Mouse (Mus musculus) adrenal gland, adult (tissue): ENCODE data around the gene Kansl1l.

Experiments used
- DNase-seq, 2 experiments: peaks; one replicate each; pipeline ENCODE4 v3.0.0; 2022 to 2023; ENCODE audit warnings: low spot score in 1 of 2; ENCODE audit not compliant: inconsistent age in 2 of 2

Gene Kansl1l

DNA sequence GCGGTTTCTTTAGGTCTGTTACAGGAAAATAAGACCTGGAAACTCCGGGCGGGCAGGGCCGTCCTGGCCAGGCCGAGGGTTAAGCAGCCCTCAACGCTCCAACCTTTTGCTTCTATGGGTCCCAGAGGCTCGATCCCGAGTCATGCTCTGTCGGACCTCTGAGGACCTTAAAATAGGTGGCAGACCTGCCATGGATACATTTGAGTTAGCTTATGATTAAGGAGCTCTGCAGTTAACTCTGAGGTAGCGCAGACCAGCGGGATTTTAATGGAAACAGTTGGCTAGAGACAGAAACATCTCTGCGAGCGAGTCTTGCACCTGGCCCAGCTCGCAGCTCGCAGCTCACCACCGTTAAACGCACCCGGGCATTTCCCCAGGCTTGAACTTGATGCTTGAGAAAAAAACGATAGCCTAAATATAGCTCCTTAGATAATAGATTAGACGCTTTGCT is 528 bp upstream of the Kansl1l start:
- no peak for DNase-seq

- peak; percentile 92 to 97 for DNase-seq
These were observed 417 bp downstream of the Kansl1l start for GRCm38 (mm10) chr1:66816837-66817452.

DNA sequence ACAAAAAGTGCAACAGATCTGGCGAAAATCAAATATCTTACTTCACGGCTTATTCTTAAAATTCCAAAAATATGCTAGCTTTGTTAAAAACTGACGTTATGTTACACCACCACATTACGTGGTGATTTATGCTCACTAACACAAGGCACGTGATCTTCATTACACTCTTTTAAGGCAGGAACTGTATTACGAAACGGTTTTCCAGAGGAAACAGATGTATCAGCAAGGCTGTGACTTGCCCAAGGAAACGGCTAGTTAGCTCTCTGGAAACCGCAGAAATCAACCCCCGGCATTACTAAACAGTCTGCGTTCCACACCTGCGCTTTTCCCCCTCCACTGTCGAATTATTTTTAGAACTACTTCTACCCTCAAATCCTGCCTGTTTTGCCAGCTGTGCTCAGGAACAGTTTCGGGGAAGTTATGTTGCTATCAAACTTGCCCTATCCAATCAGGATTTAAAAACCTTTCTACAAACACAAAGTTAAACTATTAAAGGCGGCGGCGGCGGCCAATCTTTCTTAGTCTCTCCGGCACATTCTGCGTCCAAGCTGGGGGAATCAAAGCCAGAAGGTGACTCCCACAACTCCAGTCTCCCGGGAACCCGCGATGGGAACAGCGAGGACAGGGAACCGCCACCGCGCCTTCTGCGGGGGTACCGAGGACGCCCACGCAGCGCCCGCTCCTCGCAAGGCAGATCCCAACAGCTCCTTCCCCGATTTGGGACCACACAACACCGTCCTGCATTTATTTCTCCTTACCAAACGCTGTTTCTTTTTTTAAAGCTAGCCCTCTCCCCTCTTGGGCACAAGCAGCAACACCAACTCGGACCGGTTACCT is 1.2 kb downstream of the Kansl1l start:
- peak; percentile 74 to 94 for DNase-seq

DNA sequence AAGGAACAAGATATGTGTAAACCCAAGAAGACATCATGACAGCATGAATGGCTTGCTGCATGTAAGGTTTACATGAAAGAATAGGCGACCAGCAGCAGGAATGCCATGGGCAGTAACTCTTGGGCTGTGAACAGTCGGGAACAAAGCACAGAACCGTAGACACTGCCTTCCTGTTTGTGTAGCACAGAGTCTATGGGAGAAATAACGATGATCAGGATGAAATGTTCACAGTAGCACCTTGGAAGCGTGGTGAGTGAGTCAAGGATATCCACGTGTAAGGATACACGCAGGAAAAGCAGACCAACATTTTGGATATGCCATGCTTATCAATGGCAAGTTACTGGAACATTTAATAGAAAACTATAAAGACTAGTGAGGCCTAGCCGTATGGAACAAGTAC is 2.6 kb downstream of the Kansl1l start:
- DNase-seq = peak; percentile 24 to 72

GRCm38 (mm10) chr1:66813191-66813590 is 4.2 kb downstream of the Kansl1l start:
- no peak for DNase-seq

GRCm38 (mm10) chr1:66806821-66807220 is 10.5 kb downstream of the Kansl1l start:
- DNase-seq = peak; percentile 58 to 85

DNA sequence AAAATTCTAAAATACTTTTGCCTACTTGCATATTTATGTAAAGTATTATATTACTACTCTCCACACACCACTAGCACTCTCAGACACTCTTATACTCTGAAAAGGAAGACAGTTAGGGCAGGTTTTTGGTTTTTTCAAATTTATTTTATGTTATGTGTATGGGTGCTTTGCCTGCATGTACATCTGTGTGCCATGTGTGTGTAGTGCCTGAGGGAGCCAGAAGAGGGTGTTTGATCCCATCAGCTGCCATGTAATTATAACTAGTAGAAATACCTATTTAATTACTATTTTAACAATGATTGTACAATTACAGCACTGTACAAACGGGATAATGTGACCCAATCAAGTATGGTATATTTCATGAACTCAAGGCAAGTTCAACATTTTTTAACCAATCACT is 12.0 kb downstream of the Kansl1l start:
- no peak for DNase-seq

DNA sequence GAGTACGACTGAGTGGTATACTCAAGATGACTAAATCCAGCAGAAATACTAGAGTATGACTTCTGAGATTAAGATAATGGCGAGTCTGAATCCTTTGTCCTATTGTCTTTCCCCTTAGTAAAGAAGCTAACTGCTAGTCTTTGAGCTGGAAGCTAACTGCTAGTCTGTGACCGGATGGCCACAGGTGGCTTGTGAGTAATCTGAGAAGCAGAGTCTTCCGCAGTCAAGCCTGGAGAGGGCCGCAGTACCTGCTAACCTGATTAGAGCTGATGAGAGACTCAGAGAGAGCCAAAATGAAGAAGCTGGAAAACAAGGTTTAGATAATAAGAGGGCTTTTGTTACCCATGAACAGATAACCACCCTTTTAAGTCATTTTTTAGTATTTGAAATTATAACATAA is 12.7 kb downstream of the Kansl1l start:
- DNase-seq = no peak

DNA sequence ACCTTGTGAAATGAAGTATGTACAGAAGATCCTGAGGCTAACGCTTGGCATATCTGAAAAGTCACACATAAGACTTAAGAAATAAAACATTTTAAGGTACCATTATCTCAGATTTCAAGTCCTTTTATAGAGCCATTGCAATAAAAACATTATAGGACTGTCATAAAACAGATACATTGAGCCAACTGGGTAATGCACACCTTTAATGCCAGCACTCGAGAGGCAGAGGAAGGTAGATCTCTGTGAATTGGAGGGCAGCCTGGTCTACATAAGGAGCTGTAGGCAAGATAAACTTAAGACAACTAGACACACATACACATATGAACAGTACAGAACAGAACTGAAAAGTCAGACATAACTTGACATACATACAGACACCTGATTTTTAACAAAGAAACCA is 19.4 kb downstream of the Kansl1l start:
- no peak for DNase-seq

DNA sequence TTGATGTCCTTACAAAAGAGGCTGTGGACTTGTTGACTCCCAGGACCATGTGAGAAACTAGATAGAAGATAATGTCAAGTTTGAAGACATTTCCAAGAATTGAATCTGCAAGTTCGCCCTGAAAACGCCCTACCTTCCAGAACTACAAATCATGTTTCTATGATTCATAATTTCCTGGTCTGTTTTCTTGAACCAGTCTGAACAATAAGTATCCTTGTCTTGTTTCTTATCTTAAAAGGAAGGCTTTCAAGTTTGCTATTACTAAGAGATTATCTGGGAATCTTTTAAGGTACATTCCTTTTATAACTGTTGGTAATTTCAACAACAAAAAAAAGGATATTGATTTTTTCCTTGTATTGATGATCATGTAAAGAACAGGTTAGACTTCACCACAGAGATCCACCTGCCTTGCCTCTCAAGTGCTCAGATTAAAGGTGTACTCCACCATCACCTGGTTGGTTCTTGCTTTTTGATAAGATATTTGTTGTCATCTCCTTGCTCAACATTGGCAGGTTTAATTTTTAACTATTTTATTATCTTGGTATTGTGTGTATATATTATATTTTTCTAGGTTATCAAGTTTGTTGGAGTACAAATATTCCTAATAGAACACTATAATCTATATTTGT is 24.4 kb downstream of the Kansl1l start:
- DNase-seq = peak in 1 of 2 experiments; percentile 40

GRCm38 (mm10) chr1:66782296-66782695 is 35.1 kb downstream of the Kansl1l start:
- no peak for DNase-seq

GRCm38 (mm10) chr1:66781027-66781426 is 36.3 kb downstream of the Kansl1l start:
- peak in 1 of 2 experiments; percentile 16 for DNase-seq

GRCm38 (mm10) chr1:66778798-66779197 is 38.6 kb downstream of the Kansl1l start:
- no peak for DNase-seq

DNA sequence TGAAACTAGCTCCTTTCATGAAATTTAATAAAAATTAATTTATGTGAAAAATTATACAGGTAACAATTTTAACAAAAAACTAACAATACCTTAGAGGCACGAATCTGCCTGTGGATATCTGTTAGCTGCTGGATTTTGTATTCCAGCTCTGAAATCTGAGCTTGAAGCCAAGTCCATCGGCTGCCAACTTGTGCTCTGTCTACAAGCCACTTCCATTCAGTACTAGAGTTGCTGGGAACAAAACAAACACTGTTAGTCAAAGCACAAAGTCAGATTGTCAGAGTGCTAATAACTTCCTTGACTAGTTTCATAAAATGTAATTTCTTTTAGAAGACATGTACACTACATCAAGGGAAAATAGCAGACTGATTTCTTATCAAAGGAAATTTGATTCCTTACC is 39.5 kb downstream of the Kansl1l start:
- DNase-seq = no peak

GRCm38 (mm10) chr1:66768764-66769163 is 48.6 kb downstream of the Kansl1l start:
- no peak for DNase-seq

DNA sequence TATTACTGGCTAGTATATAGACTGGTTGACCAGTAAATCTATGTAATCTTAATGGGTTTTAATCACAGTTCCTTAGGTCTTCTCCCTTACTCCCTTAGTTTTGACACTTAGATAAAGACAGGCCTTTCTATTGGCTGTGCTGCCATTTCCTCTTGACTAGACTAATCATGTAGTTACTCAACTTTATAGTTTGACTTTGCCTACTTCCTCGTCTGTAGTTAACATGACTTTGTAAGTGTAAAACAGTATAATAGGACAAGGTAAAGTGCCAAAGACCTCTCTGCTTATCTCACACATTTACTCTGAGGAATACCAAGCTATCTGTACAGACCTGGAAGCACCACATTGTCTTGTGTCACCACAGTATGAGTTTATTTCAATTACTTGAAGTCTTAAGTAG is 86.8 kb downstream of the Kansl1l start:
- no peak for DNase-seq

GRCm38 (mm10) chr1:66712859-66713258 is 104.5 kb downstream of the Kansl1l start:
- DNase-seq = no peak

DNA sequence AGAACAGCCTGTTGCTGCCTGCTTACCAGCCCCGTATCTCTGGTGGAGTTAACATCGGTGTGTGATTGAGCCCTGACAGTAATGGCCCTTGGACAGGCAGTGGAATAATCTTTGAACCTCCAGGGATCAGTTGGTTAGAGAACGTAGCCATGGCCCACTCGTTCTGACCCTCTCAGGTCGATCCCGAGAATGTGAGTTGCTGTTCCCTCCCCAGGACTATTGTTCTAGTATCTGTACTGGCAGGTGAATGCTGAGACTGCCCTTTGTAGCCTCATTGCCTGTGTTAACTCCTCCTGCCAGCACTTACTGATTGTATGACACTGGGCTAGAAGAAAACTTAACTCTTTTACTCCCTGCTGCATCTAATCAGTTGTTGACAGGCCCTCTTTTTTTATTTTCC is 112.8 kb downstream of the Kansl1l start:
- DNase-seq = no peak

DNA sequence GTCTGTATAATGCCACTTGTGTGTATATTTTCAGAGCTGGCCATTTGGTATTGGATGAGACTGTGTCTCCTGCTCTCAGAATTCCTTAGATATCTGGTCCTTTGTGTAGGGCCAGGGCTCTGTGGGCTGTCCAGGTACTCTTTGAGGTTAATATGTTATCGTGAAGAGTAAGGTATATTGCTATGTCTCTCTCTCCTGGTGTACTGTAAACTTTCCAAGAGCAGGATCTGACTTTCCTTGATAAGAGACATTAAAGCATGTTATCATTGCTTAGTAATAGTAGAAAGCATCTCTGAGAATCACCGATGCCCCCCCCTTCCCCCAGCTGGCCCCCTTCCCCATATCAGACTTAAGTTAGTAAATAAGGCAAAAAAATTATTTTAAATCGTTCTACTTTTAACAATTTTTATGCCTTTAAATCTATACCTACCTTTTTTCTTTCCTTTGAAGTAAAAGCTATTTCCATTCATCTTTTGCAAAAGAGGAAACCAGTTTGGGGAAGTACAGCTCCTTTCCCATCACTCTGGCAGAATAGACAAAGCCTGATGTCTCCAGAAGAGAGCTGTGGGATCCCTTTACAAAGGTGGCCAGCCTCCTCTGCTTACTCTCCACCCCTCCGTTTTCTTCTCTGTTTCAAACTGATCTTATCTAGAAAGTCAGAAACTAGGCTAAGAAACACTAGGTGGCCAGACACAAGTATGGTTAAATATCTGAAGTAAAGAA is 114.6 kb downstream of the Kansl1l start:
- no peak for DNase-seq

- DNase-seq = no peak
These were observed 115.8 kb downstream of the Kansl1l start for GRCm38 (mm10) chr1:66701576-66701940.
